Mouse (Mus musculus) limb, embryonic 14.5 days (tissue): ENCODE measurements around the gene Klhl8. TPM values are rescaled to one million over a fixed set of nuclear protein-coding genes. Genes with fewer than 3 reads are reported as not detected.
A peak's percentile ranks its signal among the peaks of the same experiment; 100 is the strongest.

Experiments
- ATAC-seq: fragments of 200-750 bp; cut with Nextera tagmentation; 2 replicates; pipeline ENCODE4 v1.8.0; 2017; ENCODE audit warnings: low read depth, moderate number of reproducible peaks, moderate TSS enrichment; ENCODE audit not compliant: low FRiP score
- DNase-seq: peaks from one replicate; pipeline ENCODE4 v3.0.0-alpha.2; 2015; ENCODE audit warnings: low spot score
- H3K27ac ChIP-seq: fragments of 300-500 bp; sonication (generic); replicated peaks from 2 replicates; pipeline ENCODE4 v1.5.1; 2014; ENCODE audit warnings: low read depth, mild to moderate bottlenecking, low read length, moderate library complexity, mixed read lengths
- H3K27me3 ChIP-seq: fragments of 300-500 bp; sonication (generic); 2 replicates; pipeline ENCODE4 v1.6.1; 2014; ENCODE audit warnings: low read length, mixed read lengths; ENCODE audit not compliant: control insufficient read depth, insufficient read depth
- H3K36me3 ChIP-seq: fragments of 300-500 bp; sonication (generic); 2 replicates; pipeline ENCODE4 v1.6.1; 2014; ENCODE audit warnings: mild to moderate bottlenecking, low read length, moderate library complexity, mixed read lengths; ENCODE audit not compliant: control insufficient read depth, insufficient read depth
- H3K4me1 ChIP-seq: fragments of 300-500 bp; sonication (generic); 2 replicates; pipeline ENCODE4 v1.6.1; 2014; ENCODE audit warnings: antibody characterized with exemption, low read length, mixed read lengths; ENCODE audit not compliant: control insufficient read depth, insufficient read depth
- H3K4me2 ChIP-seq: fragments of 300-500 bp; sonication (generic); replicated peaks from 2 replicates; pipeline ENCODE4 v1.6.1; 2014; ENCODE audit warnings: low read depth, mild to moderate bottlenecking, low read length, moderate library complexity; ENCODE audit not compliant: severe bottlenecking
- H3K4me3 ChIP-seq: fragments of 300-500 bp; sonication (generic); replicated peaks from 2 replicates; pipeline ENCODE4 v1.5.1; 2014; ENCODE audit warnings: low read length
- H3K9ac ChIP-seq: fragments of 300-500 bp; sonication (generic); 2 replicates; pipeline ENCODE4 v1.6.1; 2014; ENCODE audit warnings: mild to moderate bottlenecking, low read depth, low read length, moderate library complexity; ENCODE audit not compliant: severe bottlenecking
- H3K9me3 ChIP-seq: fragments of 300-500 bp; sonication (generic); 2 replicates; pipeline ENCODE4 v1.6.1; 2016; ENCODE audit warnings: low read length; ENCODE audit not compliant: control insufficient read depth
- POLR2A ChIP-seq: fragments of 200-500 bp; IDR thresholded peaks from 2 replicates; pipeline ENCODE4 v1.8.0; 2012; ENCODE audit warnings: inconsistent platforms, mild to moderate bottlenecking, moderate library complexity, borderline replicate concordance; ENCODE audit not compliant: insufficient read depth, insufficient read length; ENCODE audit errors: extremely low read depth
- WGBS: fragments of 180-500 bp; shearing (Covaris S2); extraction: QIAGEN DNeasy Blood & Tissue Kit; methylation state at CpG from one replicate; pipeline ENCODE4 v1.1.7; 2014; 5-methylcytosine and 5-hydroxymethylcytosine counted together
- polyA plus RNA-seq, 2 experiments: library from polyadenylated mRNA; depleted of rRNA in 1 of 2; stranded (reverse) in 1 of 2; unstranded in 1 of 2; fragments of >200 nt; fragmentation: Nextera tagmentation in 1 of 2; extraction: Ambion mirVana in 1 of 2; gene quantifications; 2 replicates each; pipeline versions ENCODE4 v1.2.1 to v1.2.3; 2012 to 2014

The Klhl8 gene
- polyA plus RNA-seq, 2 experiments, result 11.7 to 14.8 TPM

DNA sequence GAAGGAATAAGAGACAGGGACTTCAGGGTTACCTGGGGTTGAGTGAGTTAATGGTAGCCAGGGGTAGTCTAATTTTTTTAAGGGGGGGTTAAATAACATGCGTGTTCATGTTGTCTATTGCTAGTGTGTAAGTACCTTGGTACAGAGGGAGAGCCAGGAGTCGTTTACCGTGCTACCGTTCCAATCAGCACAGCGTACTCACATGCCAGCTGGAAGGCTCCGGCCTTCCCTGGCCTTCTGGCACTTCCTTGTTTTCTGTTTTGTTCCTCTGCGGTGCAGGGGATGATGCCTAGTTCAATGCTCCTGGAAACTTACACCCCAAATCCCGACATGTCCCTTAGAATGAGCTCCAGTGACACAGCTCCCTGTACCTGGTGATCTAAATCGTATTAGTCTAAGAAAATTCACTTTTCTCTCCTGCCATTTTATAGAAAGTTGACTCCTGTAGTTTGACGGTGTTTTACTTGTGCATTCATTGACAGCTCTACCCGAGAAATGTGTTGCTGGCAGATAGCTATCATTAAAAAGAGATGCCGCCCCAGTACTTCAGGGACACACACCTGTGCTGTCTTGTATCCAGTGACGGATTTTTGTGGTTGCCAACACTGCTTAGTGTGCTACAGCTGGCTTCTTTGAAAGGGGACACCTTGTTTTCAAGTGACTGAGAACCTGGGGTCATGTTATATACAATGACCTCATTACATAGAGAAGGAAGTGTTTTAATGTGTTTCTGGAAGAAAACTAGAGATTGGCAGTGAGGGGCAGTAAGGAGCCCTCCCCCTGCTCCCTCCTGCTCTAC lies 89.4 kb downstream of the Klhl8 start:
- DNase-seq, result no peak
- Histone ChIP-seq H3K36me3 (no peaks in the 10 kb centered on the region), H3K27me3 (no peaks in the 10 kb centered on the region), H3K4me3 (no peak overlapping the region), H3K9ac (no peak overlapping the region), H3K9me3 (no peaks in the 10 kb centered on the region), H3K4me2 (no peak overlapping the region), H3K27ac (no peak overlapping the region), H3K4me1 (no peaks in the 10 kb centered on the region)
- no peak for ATAC-seq
- no peak for TF ChIP-seq POLR2A
- WGBS, result 58% methylated on average over 13 of the region's 13 CpGs

DNA sequence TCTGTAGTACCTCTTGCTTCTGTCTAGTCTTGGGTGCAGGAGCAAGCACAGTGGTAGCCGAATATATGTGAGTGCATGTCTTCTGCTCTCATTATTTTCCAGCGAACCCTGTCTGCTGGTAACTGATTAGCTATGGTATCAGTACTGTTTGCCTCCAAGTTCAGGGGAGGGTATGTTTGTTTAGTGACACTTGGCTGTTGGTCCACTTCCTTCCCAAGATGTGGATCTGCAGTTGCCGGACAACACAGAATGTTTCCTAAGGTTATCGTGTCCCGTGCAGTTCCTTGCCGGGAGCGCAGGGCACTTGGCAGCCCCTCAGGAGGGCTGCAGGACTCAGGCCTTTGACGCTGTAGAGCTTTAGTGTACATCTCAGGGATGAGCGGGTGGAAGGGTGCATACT lies 90.0 kb downstream of the Klhl8 start:
- Histone ChIP-seq H3K36me3 (no peaks in the 10 kb centered on the region), H3K27me3 (no peaks in the 10 kb centered on the region), H3K4me1 (no peaks in the 10 kb centered on the region), H3K27ac (no peak overlapping the region), H3K9me3 (no peaks in the 10 kb centered on the region), H3K4me2 (no peak overlapping the region), H3K9ac (no peak overlapping the region), H3K4me3 (no peak overlapping the region)
- TF ChIP-seq POLR2A, result no peak
- 85% methylated on average over 9 of the region's 9 CpGs for WGBS
- ATAC-seq (no peak), DNase-seq (no peak)

GRCm38 (mm10) chr5:103819674-103820073 lies 91.4 kb downstream of the Klhl8 start:
- H3K9ac ChIP-seq, result no peak overlapping the region
- no peaks in the 10 kb centered on the region for H3K27me3 ChIP-seq
- TF ChIP-seq POLR2A, result no peak
- no peaks in the 10 kb centered on the region for H3K4me1 ChIP-seq
- 92% methylated on average over 1 of the region's 1 CpGs for WGBS
- H3K27ac ChIP-seq, result no peak overlapping the region
- no peak overlapping the region for H3K4me3 ChIP-seq
- no peaks in the 10 kb centered on the region for H3K36me3 ChIP-seq
- H3K9me3 ChIP-seq, result no peaks in the 10 kb centered on the region
- H3K4me2 ChIP-seq, result no peak overlapping the region
- no peak for ATAC-seq
- no peak for DNase-seq

DNA sequence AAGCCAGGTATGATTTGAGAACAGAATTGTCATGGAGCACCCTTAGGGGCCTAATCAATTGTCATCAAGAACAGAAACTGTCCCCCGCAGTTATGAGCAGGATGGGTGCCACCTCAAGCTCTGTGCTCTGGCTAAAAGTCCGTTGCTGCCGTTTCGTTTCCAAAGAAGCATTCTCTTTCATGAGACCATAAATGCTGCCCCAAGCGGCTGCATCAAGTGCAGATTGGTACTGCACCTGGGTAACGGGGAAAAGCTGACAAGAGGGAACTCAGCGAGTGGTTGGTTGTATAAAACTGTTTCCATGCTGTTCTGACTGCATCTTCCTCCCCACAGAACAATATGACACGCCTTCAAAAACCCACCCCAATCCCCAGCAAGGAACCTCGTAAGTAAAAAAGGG lies 92.5 kb downstream of the Klhl8 start:
- H3K9ac ChIP-seq, result no peak overlapping the region
- H3K4me2 ChIP-seq, result no peak overlapping the region
- H3K27me3 ChIP-seq, result no peaks in the 10 kb centered on the region
- DNase-seq, result no peak
- no peak overlapping the region for H3K27ac ChIP-seq
- no peaks in the 10 kb centered on the region for H3K36me3 ChIP-seq
- 52% methylated on average over 9 of the region's 9 CpGs for WGBS
- TF ChIP-seq POLR2A, result no peak
- no peaks in the 10 kb centered on the region for H3K9me3 ChIP-seq
- no peak for ATAC-seq
- no peaks in the 10 kb centered on the region for H3K4me1 ChIP-seq
- H3K4me3 ChIP-seq, result no peak overlapping the region

DNA sequence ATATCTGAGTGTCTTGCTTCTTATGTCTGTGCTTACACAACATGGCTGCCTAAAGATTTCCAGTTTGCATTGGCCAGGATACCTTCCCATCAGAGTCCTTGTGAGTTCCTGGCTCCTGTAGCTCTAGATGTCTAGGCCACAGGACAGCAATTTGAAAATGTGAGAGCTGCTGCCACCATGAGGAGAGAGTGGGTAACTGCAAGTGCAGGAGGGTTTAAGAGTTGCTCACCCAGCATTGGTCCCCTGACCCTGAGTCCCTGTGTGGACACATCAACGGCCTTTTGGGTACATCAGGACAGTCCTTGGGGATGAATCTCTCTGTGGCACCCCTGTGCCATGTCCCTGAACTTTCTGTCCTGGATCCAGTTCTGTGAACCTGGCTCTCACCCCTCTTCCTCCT lies 93.3 kb downstream of the Klhl8 start:
- Histone ChIP-seq H3K27me3 (no peaks in the 10 kb centered on the region), H3K9me3 (no peaks in the 10 kb centered on the region), H3K4me2 (no peak overlapping the region), H3K4me3 (no peak overlapping the region), H3K4me1 (no peaks in the 10 kb centered on the region), H3K9ac (no peak overlapping the region), H3K27ac (no peak overlapping the region), H3K36me3 (no peaks in the 10 kb centered on the region)
- DNase-seq (peak; percentile 70), ATAC-seq (peak; percentile 70; the same call in 1 of the 2 replicates)
- no peak for TF ChIP-seq POLR2A
- WGBS, result 33% methylated on average over 1 of the region's 1 CpGs
